Mouse (Mus musculus) E14TG2a.4 (cell line): ENCODE results near the gene Chst8.
A peak's percentile ranks its signal among the peaks of the same experiment; 100 is the strongest.

Experiments used
- H3K27me3 ChIP-seq: 2 replicates; pipeline ENCODE4 v1.6.1; 2014; ENCODE audit warnings: low read length, control low read depth; ENCODE audit not compliant: insufficient read depth
- H3K36me3 ChIP-seq: 2 replicates; pipeline ENCODE4 v1.6.1; 2014; ENCODE audit warnings: low read length, control low read depth; ENCODE audit not compliant: insufficient read depth
- H3K4me1 ChIP-seq: replicated peaks from 2 replicates; pipeline ENCODE4 v1.6.1; 2014; ENCODE audit warnings: low read depth, low read length, control low read depth
- H3K4me3 ChIP-seq: replicated peaks from 2 replicates; pipeline ENCODE4 v1.5.1; 2014; ENCODE audit warnings: mild to moderate bottlenecking, low read length
- H3K9me3 ChIP-seq: 2 replicates; pipeline ENCODE4 v1.6.1; 2014; ENCODE audit warnings: low read length, control low read depth
- CTCF ChIP-seq: conservative IDR thresholded peaks from 2 replicates; pipeline ENCODE4 v1.5.1; 2014; ENCODE audit warnings: low read length
- NANOG ChIP-seq: IDR thresholded peaks from 2 replicates; pipeline ENCODE4 v1.6.1; 2014; ENCODE audit warnings: borderline replicate concordance, low read length, mixed read lengths
- POU5F1 ChIP-seq: IDR thresholded peaks from 2 replicates; pipeline ENCODE4 v1.6.1; 2014; ENCODE audit warnings: low read length, borderline replicate concordance

The Chst8 gene

GRCm38 (mm10) chr7:34689028-34689427 lies 123.5 kb downstream of the Chst8 start:
- peaks cover 61% of the 10 kb centered on the region for H3K27me3 ChIP-seq
- no peak for TF ChIP-seq CTCF
- TF ChIP-seq NANOG, result no peak
- TF ChIP-seq POU5F1, result no peak
- no peak overlapping the region for H3K4me3 ChIP-seq
- no peaks in the 10 kb centered on the region for H3K9me3 ChIP-seq
- H3K4me1 ChIP-seq, result peaks cover 11% of the 10 kb centered on the region
- no peaks in the 10 kb centered on the region for H3K36me3 ChIP-seq

- Histone ChIP-seq H3K27me3 (peaks cover 54% of the 10 kb centered on the region), H3K9me3 (peaks cover 12% of the 10 kb centered on the region), H3K4me1 (peaks cover 17% of the 10 kb centered on the region), H3K4me3 (no peak overlapping the region), H3K36me3 (no peaks in the 10 kb centered on the region)
- TF ChIP-seq POU5F1, result no peak
- no peak for TF ChIP-seq CTCF
- TF ChIP-seq NANOG, result no peak
These were observed 126.7 kb downstream of the Chst8 start for GRCm38 (mm10) chr7:34685801-34686200.

- H3K27me3 ChIP-seq, result peaks cover 53% of the 10 kb centered on the region
- TF ChIP-seq NANOG (no peak), CTCF (no peak), POU5F1 (no peak)
- H3K4me3 ChIP-seq, result no peak overlapping the region
- H3K4me1 ChIP-seq, result peaks cover 20% of the 10 kb centered on the region
- H3K9me3 ChIP-seq, result peaks cover 12% of the 10 kb centered on the region
- H3K36me3 ChIP-seq, result no peaks in the 10 kb centered on the region
These were observed 127.3 kb downstream of the Chst8 start for GRCm38 (mm10) chr7:34685176-34685575.

GRCm38 (mm10) chr7:34680771-34681421 lies 131.6 kb downstream of the Chst8 start:
- Histone ChIP-seq H3K4me3 (no peak overlapping the region), H3K36me3 (no peaks in the 10 kb centered on the region), H3K4me1 (peaks cover 19% of the 10 kb centered on the region), H3K27me3 (peaks cover 40% of the 10 kb centered on the region), H3K9me3 (peaks cover 12% of the 10 kb centered on the region)
- no peak for TF ChIP-seq NANOG
- no peak for TF ChIP-seq POU5F1
- TF ChIP-seq CTCF, result no peak

- peaks cover 42% of the 10 kb centered on the region for H3K27me3 ChIP-seq
- no peaks in the 10 kb centered on the region for H3K36me3 ChIP-seq
- TF ChIP-seq POU5F1, result no peak
- no peak for TF ChIP-seq CTCF
- no peak for TF ChIP-seq NANOG
- peaks cover 12% of the 10 kb centered on the region for H3K9me3 ChIP-seq
- no peak overlapping the region for H3K4me3 ChIP-seq
- H3K4me1 ChIP-seq, result peaks cover 24% of the 10 kb centered on the region
These were observed 132.6 kb downstream of the Chst8 start for GRCm38 (mm10) chr7:34679886-34680285.

- Histone ChIP-seq H3K4me3 (peak overlapping the region; percentile 76), H3K27me3 (peaks cover 53% of the 10 kb centered on the region), H3K36me3 (no peaks in the 10 kb centered on the region), H3K9me3 (no peaks in the 10 kb centered on the region), H3K4me1 (peaks cover 45% of the 10 kb centered on the region)
- peak; percentile 78 for TF ChIP-seq CTCF
- TF ChIP-seq POU5F1, result no peak
These were observed 136.5 kb downstream of the Chst8 start for GRCm38 (mm10) chr7:34675831-34676514.

GRCm38 (mm10) chr7:34675120-34675790 lies 137.3 kb downstream of the Chst8 start:
- TF ChIP-seq NANOG (no peak), POU5F1 (no peak)
- Histone ChIP-seq H3K4me3 (peak overlapping the region; percentile 76), H3K4me1 (peaks cover 47% of the 10 kb centered on the region), H3K9me3 (no peaks in the 10 kb centered on the region), H3K36me3 (no peaks in the 10 kb centered on the region), H3K27me3 (peaks cover 49% of the 10 kb centered on the region)

GRCm38 (mm10) chr7:34672916-34673315 lies 139.6 kb downstream of the Chst8 start:
- Histone ChIP-seq H3K36me3 (no peaks in the 10 kb centered on the region), H3K4me3 (no peak overlapping the region), H3K9me3 (no peaks in the 10 kb centered on the region), H3K4me1 (peaks cover 68% of the 10 kb centered on the region), H3K27me3 (peaks cover 41% of the 10 kb centered on the region)
- no peak for TF ChIP-seq CTCF
- TF ChIP-seq NANOG, result no peak
- TF ChIP-seq POU5F1, result no peak

GRCm38 (mm10) chr7:34671911-34672310 lies 140.6 kb downstream of the Chst8 start:
- Histone ChIP-seq H3K4me3 (0 out of 2 replicates have a peak overlapping the region, but pooled peaks have one; percentile 13), H3K9me3 (no peaks in the 10 kb centered on the region), H3K36me3 (no peaks in the 10 kb centered on the region), H3K4me1 (peaks cover 77% of the 10 kb centered on the region), H3K27me3 (peaks cover 45% of the 10 kb centered on the region)
- TF ChIP-seq CTCF (peak; percentile 97), NANOG (no peak)
